Mouse (Mus musculus) thymus, postnatal 10 days (tissue): ENCODE data around the gene Ccdc13.

Source experiments
- DNase-seq, 2 experiments: peaks; one replicate each; pipeline ENCODE4 v3.0.0; 2021; ENCODE audit warnings: low spot score in 2 of 2

Ccdc13 gene

DNA sequence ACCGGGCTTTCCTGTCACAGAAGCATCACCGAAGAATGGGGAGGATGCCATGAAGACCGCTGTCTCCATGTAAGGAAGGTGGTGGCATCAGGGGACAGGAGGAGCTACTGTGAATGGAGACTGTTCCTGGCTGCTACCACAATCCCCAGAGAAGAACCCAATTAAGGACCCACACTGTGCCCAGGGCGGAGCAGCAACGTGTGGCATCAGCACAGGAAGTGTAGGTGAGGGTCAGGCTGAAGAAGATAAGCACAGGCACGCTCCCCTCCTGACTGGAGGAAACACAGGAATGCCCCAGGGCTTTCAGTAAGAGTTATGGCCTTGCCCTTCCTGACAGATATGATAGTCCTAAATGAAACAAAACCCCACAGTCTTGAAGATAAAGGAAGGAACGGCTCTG is 36.5 kb downstream of the Ccdc13 start:
- no peak for DNase-seq

DNA sequence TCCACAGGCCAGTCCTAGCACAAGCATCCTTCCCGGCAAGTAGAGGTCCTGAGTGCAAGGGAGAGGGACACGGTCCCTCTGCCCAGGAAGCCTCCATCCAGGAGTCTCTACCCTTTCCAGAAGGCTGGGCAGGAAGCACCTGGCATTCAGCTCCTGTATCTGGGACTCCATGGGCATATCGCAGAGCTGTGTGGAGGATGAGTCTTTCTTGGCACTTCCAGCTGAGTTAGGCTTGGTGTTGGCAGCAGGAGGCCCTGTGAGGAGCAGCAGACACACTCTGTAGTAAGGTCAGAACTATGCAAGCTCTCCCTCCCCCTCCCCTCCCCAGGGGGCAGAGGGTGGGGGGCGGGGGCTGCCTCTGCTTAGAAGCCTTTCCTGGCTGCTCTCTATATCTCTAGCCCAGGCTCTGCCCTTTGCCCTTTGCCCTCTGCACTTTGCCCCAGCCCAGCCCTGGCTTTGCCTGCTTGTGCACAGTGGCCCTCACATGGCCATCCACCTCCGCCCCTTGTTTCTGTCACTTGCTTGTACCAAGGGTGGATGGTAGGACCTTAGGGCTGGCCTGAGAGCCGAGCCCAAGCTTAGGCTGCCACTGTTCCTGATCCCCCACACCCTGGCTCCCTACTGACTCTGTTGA is 40.3 kb downstream of the Ccdc13 start:
- no peak for DNase-seq

DNA sequence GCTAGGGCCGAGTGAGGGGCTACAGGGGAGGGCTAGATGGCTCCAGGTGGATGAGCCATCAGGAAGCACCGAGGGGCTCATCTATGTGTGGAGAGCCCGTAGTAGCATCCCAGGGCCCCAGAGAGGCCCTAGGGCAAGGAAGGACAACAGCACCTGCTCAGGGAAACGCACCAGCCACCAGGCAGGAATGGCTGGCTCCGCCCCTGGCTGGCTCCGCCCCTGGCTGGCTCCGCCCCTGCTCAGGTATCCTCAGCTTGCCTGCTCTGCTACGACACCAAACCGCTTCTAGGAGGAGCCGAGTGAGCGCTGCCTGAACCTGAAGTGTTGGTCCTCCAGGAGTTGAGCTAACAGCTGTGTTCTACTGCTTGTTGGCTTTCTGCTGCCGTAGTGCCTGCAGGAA is 41.5 kb downstream of the Ccdc13 start:
- no peak for DNase-seq

DNA sequence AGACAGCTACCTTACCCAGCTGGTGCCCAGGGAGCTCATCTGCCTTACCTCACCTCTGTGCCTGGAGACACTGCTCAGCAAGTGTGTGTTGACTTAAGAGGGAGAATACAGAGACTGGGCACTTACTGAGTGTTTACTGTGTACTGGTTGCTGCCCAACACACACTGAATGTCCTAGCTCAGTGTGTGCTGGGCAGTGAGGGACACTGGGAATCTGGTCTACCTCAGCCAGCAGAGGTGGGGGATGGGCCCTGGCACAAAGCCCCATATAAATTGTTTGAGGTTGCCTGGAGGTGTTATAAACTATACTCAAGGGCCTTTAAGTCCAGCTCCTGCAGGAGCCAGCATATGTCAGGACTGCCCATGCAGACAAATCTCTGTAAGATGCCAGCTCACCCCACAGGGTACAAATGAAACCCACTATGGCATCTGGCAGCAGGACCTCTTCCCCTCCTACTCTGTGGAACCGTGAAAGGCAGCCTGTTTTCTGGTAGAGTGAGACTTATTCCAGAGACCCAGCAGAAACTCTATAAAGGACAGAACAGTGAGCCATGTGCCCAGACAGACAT is 44.2 kb downstream of the Ccdc13 start:
- no peak for DNase-seq

DNA sequence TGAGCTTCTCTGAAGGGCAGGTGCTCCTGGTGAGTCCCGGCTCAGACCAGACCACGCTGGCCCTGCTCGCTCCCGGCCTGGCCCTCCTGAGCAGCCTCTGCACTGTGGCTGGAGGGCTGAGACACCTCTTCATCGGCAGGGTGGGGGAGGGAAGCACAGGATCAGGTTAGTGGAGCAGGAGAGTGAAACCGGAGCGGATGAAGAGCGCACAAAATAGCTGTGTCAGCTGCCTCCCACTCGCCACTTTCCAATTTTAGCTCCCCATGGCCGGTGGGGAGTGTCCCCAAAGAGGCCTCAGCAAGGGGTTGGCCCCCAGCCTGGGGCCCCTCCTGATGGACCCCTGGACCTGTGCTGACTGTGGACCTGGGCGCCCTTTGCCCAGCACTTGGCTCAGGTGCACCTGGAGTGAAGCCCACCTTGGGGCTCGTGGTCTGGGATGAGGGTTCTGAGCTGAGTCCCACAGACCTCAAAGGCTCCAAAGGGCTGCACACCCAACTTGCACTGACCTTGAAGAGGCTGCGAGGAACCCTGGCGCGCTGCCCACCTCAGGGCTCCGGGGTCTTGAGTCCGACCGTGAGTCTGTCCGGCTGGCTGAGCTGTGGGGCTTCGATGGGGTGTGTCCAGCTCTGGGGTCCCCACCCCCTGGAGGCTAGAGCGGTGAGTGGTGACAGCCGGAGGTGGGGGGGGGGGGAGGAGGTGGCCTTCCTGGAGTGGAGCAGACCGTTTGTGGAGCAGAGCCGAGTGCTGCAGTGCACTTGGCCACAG is 47.3 kb downstream of the Ccdc13 start, which contains the start of gene Hhatl:
Gene Hhatl (minus strand): TSS at position 751 of the 765 bp plus-strand sequence.
- DNase-seq: no peak

DNA sequence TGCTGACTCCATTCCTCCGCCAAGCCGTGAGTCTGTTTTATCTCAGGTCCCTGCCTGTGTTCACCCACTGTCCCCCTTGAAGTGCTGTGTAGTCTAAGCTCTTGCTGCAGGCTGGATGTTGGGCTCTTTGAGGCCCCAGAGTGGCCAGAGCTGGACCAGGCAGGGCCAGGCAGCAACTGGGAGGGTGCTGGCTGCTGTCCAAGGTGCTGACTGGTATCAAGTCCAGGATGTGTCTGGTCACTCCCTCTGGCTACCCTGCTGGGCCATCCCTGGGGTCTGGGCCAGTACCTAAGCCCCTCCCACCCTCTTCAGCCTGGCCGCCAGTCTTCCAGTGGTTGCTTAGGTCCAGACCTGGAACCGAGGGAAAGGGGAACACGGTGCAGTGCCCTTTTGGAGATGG is 48.1 kb downstream of the Ccdc13 start:
- DNase-seq: peak in 1 of 2 experiments; percentile 20

DNA sequence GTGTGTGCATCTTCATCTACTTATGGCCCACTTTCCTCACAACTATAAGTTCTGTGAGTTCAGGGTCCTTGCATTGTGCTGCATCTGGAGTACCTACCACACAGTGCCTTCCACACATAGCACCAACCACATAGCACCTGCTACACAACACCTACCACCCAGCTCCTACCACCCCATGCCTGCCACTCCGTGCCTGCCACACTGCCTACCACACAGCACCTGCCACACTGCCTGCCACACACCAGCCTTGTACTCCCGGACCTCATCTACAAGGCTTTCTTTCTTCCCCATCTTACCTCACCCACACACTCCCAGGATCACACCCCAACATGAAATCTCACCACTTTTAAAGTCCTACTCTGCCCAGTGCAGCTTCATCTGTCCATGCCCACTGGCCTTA is 52.9 kb downstream of the Ccdc13 start:
- no peak for DNase-seq

DNA sequence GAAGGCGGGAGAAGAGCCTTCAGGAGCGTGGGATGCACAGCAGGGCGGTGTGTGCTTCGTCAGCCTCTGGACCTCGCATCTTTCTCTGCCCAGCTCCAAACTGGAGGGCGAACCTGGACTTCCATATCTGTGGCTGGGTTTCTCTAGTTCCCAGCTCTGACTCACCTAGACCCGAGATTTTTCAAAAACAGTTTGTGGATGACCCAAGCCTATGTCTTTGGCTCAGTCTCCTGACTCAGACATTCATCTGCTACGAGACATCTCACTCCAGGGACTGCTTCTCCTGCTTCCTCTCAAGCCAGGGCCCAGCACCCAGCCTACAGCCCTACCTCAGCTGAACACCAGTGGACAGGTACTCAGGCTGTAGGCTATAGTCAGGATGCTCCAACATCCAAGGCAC is 54.0 kb downstream of the Ccdc13 start:
- DNase-seq: no peak

DNA sequence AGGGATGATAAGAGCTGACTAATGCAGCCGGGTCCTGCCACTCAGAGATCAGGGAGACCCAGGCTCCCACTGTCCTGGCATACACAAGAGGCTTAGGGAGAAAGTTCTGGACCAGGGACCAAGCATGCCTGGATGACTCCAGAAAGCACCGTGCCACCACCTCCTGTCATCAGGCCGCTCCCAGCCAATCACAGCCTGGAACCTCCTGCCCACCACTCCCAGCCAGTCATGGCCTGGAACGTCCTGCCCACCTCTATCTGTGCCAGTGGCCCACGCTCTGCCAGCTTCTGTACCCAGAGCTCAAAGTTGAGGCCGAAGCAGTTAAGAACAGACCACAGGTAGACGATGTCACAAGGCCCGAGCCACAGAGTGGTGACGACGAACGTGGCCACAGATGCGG is 54.5 kb downstream of the Ccdc13 start:
- no peak for DNase-seq

DNA sequence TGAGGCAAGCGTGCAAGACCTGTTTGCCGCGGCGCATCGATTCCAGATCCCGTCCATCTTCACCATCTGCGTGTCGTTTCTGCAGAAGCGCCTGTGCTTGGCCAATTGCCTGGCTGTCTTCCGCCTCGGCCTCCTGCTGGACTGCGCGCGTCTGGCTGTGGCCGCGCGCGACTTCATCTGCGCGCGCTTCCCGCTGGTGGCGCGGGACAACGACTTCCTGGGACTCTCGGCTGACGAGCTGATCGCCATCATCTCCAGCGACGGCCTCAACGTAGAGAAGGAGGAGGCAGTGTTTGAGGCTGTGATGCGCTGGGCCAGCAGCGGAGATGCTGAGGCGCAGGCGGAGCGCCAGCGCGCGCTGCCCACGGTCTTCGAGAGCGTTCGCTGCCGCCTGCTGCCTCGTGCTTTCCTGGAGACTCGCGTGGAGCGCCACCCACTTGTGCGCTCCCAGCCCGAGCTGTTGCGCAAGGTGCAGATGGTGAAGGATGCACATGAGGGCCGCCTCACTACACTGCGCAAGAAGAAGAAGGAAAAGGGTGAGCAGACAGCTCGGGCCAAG is 61.1 kb downstream of the Ccdc13 start:
- no peak for DNase-seq

DNA sequence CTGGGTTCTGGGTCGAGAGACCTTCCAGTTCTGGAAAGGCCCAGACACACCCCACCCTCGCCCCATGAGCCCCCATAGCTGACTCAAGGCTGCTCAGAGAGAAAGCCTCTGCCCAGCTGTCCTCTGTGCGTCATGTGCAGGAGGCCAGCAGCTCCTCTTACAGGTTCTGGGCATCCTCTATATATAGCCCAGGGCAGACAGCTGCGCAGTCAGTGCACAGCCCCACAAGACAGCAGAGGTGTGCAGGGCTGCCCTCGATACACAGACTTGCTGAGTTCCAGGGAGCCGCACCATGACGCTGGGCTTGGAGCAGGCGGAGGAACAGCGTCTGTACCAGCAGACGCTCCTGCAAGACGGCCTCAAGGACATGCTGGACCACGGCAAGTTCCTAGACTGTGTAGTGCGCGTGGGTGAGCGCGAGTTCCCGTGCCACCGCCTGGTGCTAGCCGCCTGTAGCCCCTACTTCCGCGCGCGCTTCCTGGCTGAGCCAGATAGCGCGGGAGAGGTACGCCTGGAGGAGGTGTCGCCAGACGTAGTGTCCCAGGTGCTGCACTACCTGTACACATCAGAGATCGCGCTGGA is 61.7 kb downstream of the Ccdc13 start, which contains the start of gene Klhl40:
Gene Klhl40 (plus strand): TSS at position 124 of the 582 bp plus-strand sequence.
- DNase-seq: no peak

DNA sequence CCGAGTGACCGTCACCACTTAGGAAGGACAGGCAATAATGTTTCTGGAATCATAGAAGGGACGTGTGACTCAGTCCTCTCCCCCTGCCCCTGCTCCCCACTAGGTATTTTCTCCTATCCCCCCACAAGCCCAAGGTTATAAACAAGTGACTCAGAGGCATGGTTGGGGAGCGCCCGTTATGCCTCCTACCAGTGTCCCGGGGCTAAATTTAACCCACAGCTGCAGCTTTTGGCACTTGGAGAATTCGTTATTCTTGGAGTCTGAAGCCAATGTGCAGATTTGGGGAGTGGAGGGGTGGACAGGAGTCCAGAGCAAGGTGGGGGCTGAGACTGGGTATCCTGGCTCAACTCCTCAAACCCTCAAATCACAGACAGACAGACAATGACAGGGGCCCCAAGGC is 62.8 kb downstream of the Ccdc13 start:
- no peak for DNase-seq

DNA sequence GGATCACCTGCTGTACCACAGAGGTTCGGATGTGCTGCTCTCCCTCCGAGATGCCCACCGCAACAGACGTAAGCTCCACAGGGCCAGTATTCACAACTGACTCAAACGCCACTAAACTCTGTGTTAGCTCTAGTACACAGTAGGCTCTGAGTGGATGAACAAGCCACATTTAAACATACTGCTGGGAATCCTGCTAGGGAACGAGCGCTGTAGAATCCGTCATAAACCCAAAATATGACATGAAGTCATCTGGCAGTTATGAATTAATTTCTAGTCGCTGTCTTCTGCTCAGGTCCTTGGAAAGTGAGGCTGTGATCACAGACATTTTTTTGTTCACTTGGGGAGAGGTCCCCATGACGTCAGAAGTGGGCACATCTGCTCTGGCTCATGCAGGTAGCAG is 63.3 kb downstream of the Ccdc13 start:
- no peak for DNase-seq

DNA sequence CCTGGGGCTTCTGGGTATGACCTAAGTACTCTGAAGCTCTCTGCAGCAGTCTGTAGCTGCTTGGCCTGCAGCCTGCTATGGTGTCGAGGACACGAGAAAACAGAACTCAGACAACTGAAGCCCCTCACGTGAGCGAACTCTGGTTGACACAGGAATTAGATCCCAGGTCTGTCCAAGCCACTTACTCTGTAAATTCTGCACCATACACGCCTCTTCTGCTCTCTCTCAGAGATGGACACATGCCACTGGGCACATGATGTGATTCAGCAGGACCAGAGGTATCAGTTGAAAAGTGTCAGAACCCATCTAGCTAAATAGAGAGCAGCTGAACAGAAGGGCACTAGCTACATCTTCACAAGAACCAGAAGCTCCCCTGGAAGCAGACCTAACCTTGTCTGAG is 66.8 kb downstream of the Ccdc13 start:
- no peak for DNase-seq

DNA sequence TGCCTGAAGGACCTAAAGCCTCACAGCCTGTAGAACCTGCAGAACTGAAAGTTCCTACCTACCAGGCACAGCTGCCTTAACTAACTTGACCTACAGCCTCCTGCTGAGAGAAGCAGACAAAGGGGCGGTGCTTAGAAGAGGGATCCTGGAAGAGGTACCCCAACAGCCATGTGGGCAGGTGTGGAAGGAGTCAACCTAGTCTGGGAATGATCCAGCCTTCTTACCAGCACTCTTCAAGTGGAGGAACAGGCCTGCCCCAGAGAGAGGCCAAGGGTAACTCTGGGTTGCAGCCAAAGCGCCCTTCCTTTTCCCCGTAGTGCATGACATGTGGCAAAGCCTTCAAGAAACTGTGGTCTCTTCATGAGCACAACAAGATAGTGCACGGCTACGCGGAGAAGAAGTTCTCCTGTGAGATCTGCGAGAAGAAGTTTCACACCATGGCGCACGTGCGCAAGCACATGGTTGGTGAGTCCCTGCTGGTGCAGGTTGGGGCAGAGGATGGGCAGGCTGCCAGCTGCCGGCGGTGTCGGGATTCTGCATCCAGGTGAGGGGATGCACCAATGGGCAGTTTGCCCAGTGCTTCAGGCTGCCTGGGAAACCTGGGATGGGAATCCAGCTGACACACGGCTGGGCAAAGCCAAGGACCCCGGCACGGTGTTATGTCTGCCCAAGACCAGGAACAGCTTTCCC is 74.0 kb downstream of the Ccdc13 start:
- no peak for DNase-seq

DNA sequence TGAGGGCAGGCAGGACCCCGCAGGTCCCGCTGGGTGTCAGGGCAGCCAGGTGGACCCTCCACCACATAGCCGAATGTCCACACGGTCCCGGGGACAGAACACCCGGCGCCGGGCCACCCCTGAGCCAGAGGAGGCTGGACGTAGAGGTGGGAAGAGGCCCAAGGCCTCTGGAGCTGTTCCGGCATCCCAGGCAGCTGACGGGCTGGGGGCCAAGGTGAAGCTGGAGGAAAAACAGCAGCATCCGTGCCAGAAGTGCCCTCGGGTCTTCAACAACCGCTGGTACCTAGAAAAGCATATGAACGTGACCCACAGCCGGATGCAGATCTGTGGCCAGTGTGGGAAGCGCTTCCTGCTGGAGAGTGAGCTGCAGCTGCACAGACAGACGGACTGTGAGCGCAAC is 75.5 kb downstream of the Ccdc13 start:
- no peak for DNase-seq

DNA sequence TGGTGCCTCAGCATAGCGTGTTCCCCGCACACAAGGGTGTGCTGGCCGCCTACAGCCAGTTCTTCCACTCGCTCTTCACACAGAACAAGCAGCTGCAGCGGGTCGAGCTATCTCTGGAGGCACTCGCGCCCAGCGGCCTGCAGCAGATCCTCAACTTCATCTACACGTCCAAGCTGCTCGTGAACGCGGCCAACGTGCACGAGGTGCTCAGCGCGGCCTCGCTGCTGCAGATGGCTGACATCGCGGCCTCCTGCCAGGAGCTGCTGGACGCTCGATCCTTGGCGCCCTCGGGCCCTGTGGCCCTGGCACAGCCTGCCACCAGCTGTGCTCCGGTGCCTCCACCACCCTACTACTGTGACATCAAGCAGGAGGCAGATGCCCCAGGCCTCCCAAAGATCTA is 76.5 kb downstream of the Ccdc13 start:
- DNase-seq: no peak

DNA sequence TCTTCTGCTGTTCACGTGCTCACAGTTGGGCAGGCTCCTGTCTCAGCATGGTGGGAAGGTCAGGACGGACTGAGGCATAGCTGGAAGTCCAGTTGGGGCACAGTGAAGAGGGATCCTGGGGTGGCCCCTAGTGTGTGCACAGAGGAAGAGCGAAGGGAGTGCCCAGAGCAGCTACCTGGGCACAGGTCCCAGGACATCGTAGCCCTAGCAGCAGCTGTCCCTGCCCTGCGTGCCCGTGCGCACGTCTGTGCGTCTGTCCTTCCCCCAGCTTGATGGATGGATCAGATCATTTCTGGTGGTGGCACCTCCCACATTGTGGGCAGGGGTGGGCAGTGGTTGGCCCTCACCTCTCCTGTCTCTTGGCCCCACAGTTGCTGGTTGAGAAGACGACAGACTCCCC is 77.0 kb downstream of the Ccdc13 start:
- no peak for DNase-seq

DNA sequence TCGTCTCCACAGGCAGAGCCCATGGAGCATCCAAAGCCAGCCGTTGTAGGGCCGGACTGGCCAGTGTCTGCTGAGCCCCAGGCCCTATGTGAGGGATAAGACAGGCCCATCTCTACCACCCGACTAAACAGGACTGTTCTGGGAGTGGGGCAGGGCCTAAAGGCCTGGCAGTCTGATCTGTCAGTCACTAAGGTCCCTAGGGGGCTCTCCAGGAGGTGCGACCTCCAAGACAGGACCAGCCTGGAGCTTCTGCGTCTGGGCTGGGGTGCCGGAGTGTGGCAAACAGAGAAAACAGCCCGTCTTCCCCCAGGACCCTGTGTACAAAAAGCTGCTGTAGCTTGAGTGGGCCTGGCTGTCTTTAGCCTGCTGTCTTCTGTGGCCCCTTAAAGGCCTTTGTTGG is 77.5 kb downstream of the Ccdc13 start:
- no peak for DNase-seq

DNA sequence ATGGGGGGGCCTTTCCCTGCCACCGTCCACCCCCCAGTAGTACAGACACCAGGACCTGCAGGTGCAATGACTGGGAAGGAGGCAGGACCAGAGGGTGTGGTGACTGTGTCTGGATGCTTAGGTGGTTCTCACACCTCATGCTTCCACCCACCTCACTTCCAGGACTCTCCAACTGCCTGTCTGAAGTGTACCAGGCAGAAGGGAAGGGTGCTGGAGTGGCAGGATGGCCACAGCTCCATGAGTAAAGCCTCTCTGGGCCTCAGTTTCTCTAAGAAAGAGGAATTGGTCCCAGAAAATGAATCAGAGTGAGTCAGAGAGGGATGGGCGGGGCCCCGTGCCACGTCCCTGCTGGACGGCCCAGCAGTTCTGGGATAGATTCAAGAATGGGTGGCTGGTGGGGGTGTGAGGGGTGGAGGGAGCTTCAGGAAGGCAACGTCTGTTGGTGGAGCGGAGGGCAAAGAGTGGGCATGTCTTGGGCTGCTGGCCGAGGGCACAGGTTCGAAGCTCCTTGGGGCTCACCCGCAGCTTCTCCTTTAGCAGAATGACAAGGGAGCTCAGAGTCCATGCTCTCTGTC is 78.1 kb downstream of the Ccdc13 start:
- DNase-seq: no peak

DNA sequence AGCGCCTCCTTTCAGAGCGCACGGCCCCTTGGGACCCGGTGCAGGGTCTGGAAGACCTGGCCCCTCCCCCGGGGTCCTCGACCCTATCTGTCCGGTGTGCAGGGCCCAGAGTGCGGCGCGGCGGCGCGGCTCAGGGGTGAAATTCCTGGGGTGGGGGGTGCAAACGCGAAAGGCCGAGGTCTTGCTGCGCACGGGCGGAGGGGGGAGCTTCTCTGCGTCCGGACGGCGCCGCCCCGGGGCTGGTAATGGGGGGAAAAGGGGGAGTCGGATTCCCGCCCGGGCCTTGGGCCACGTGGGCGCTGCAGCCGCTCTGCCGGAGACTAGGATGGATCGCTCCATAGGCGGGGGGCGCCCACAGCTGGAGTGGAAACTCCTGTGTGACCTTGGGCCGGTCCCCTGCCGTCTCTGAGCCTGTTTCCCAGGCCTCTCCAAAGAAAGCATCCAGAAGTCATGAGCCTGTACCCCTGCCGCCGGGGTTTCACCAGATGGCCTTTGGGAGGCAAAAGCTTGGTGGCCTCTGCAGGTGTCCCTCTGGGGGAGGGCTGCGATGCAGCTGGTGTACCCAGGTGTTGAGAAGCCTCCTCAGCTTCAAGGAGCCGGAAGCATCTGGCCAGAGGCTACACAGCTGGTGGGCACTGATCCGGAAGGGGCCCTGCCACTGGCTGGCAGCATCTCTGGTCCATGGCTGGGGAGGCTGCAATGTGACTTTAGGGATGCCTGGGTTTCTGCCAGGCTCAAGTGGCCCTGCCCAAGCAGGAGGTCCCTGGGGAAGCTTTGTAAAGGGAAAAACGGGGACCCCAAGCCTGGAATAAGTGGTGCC is 78.8 kb downstream of the Ccdc13 start:
- DNase-seq: peak; percentile 42 to 49
